Mouse (Mus musculus) megakaryocyte, embryonic 14.5 days (primary cell): ENCODE measurements around the gene Wdr91.

ENCODE experiments used
- FLI1 ChIP-seq: IDR thresholded peaks from 2 replicates; pipeline ENCODE4 v1.6.1; 2012; ENCODE audit warnings: low read length, inconsistent platforms, mixed read lengths
- GATA1 ChIP-seq: IDR thresholded peaks from 3 replicates; pipeline ENCODE4 v1.6.1; 2012; ENCODE audit warnings: mixed read lengths, low read length, inconsistent platforms, borderline replicate concordance

- TF ChIP-seq FLI1 (no peak), GATA1 (no peak)
Observed at GRCm38 (mm10) chr6:34927156-34927555, 16.5 kb upstream of the Wdr91 start.
